Mouse (Mus musculus) kidney, postnatal 0 days (tissue): ENCODE results near the gene Twist1. TPM values are rescaled to one million over a fixed set of nuclear protein-coding genes. Genes with fewer than 3 reads are reported as not detected.

ENCODE experiments used
- ATAC-seq: fragments of 200-750 bp; cut with Nextera tagmentation; replicated peaks from 2 replicates; pipeline ENCODE4 v1.8.0; 2017; ENCODE audit warnings: low read depth, moderate number of reproducible peaks, moderate TSS enrichment, moderate library complexity; ENCODE audit not compliant: low FRiP score
- DNase-seq: peaks from one replicate; pipeline ENCODE4 v3.0.0-alpha.2; 2016; ENCODE audit warnings: low spot score
- H3K27ac ChIP-seq: fragments of 300-500 bp; sonication (generic); 2 replicates; pipeline ENCODE4 v1.5.1; 2014; ENCODE audit warnings: mild to moderate bottlenecking
- H3K27me3 ChIP-seq: fragments of 300-500 bp; sonication (generic); 2 replicates; pipeline ENCODE4 v1.6.1; 2014; ENCODE audit warnings: low read length, mixed read lengths; ENCODE audit not compliant: insufficient read depth
- H3K36me3 ChIP-seq: fragments of 300-500 bp; sonication (generic); 2 replicates; pipeline ENCODE4 v1.6.1; 2014; ENCODE audit warnings: low read length, mixed read lengths; ENCODE audit not compliant: insufficient read depth
- H3K4me1 ChIP-seq: fragments of 300-500 bp; sonication (generic); replicated peaks from 2 replicates; pipeline ENCODE4 v1.6.1; 2014; ENCODE audit warnings: antibody characterized with exemption, low read length, mixed read lengths; ENCODE audit not compliant: insufficient read depth
- H3K4me2 ChIP-seq: fragments of 300-500 bp; sonication (generic); 2 replicates; pipeline ENCODE4 v1.6.1; 2014; ENCODE audit warnings: mild to moderate bottlenecking, low read length, moderate library complexity, mixed read lengths
- H3K4me3 ChIP-seq: fragments of 300-500 bp; sonication (generic); replicated peaks from 2 replicates; pipeline ENCODE4 v1.5.1; 2014; ENCODE audit warnings: low read depth, low read length
- H3K9ac ChIP-seq: fragments of 300-500 bp; sonication (generic); 2 replicates; pipeline ENCODE4 v1.6.1; 2014; ENCODE audit warnings: low read depth, low read length
- H3K9me3 ChIP-seq: fragments of 300-500 bp; sonication (generic); replicated peaks from 2 replicates; pipeline ENCODE4 v1.6.1; 2016; ENCODE audit warnings: low read length, inconsistent platforms, mixed read lengths
- CTCF ChIP-seq: IDR thresholded peaks from 2 replicates; pipeline ENCODE4 v1.5.1; 2016; ENCODE audit warnings: antibody characterized with exemption, low read depth, mild to moderate bottlenecking, moderate library complexity
- WGBS: fragments of 180-500 bp; shearing (Covaris S2); extraction: QIAGEN DNeasy Blood & Tissue Kit; methylation state at CpG from one replicate; pipeline ENCODE4 v1.1.7; 2014; 5-methylcytosine and 5-hydroxymethylcytosine counted together
- polyA plus RNA-seq: library from polyadenylated mRNA; unstranded; fragments of >200 nt; fragmentation: Nextera tagmentation; extraction: Ambion mirVana; gene quantifications from 2 replicates; pipeline ENCODE4 v1.2.1, GENCODE M21; 2015

Gene Twist1
- 3.9 and 4.3 TPM in 2 replicates for polyA plus RNA-seq

GRCm38 (mm10) chr12:33957400-33958240, at the start of gene Twist1:
Twist1 (plus strand) TSS chr12:33957671.
- H3K27ac ChIP-seq: peak within 1 kb of the TSS; percentile 72
- peaks cover 58% of the 10 kb centered on the region for H3K27me3 ChIP-seq
- DNase-seq (peak; percentile 71), ATAC-seq (peak; percentile 84)
- H3K4me3 ChIP-seq: peak within 1 kb of the TSS; percentile 64
- peak within 1 kb of the TSS; percentile 76 for H3K9ac ChIP-seq
- H3K4me2 ChIP-seq: peak within 1 kb of the TSS; percentile 84
- no peaks in the 10 kb centered on the region for H3K36me3 ChIP-seq
- H3K4me1 ChIP-seq: peaks cover 18% of the 10 kb centered on the region; the same call in 1 of the 2 replicates
- TF ChIP-seq CTCF: no peak
- no peaks in the 10 kb centered on the region for H3K9me3 ChIP-seq
- under 1% methylated on average over 83 of the region's 105 CpGs for WGBS

- DNase-seq (peak; percentile 62), ATAC-seq (no peak)
- H3K27me3 ChIP-seq: peaks cover 28% of the 10 kb centered on the region
These were observed 30.7 kb upstream of the Twist1 start for GRCm38 (mm10) chr12:33926751-33927150.

GRCm38 (mm10) chr12:33927334-33928098, 30.0 kb upstream of the Twist1 start:
- Histone ChIP-seq H3K4me1 (no peaks in the 10 kb centered on the region), H3K36me3 (no peaks in the 10 kb centered on the region), H3K27ac (no peak overlapping the region), H3K9me3 (no peaks in the 10 kb centered on the region), H3K9ac (no peak overlapping the region), H3K27me3 (peaks cover 28% of the 10 kb centered on the region), H3K4me2 (no peak overlapping the region), H3K4me3 (no peak overlapping the region)
- TF ChIP-seq CTCF: no peak
- DNase-seq (no peak), ATAC-seq (no peak)
- WGBS: 1% methylated on average over 15 of the region's 15 CpGs

More at GRCm38 (mm10) chr12:33926751-33927150, 30.7 kb upstream of the Twist1 start:
- Histone ChIP-seq H3K9ac (no peak overlapping the region), H3K4me2 (no peak overlapping the region), H3K36me3 (no peaks in the 10 kb centered on the region), H3K4me3 (no peak overlapping the region), H3K4me1 (no peaks in the 10 kb centered on the region), H3K9me3 (no peaks in the 10 kb centered on the region), H3K27ac (no peak overlapping the region)
- 5% methylated on average over 3 of the region's 3 CpGs for WGBS
- no peak for TF ChIP-seq CTCF

DNA sequence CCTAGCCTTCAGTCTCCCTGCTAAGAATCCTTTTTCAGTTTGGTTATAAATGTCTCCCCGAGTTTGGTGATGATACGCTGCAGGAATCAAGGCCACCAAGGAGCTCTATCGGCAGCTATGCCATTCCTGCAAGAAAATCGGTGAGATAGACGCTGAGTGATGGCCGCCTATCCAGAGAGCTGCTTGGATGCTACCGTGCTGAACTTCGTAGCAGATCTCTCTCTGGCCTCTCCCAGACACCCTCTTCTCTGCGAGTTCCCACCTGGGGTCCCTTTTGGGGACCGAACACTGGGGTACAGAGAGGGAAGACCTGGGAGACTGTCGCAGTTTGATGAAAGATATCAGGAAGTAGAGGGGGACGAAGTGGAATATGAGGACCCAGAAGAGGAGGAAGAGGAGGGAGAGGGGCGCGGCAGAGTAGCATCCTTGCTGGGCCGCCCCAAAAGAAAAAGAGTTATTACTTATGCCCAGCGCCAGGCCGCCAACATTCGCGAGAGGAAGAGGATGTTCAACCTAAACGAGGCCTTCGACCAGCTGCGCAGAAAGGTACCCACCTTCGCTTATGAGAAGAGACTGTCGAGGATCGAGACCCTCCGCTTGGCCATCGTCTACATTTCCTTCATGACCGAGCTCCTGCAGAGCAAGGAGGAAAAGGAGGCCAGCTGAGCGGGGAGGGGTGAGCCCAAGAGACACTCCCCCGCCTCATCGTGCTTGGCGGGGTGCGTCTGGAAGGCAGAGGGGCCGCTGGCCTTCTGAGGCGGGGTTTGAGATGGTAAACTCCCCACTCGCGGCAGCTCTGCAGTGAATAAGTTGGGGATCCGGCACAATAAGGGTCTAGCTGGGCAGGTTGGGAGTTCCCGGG, 28.9 kb upstream of the Twist1 start, which contains the start of gene Ferd3l:
Gene Ferd3l, plus strand, starts transcription at position 95 of the 862 bp plus-strand sequence.
- TF ChIP-seq CTCF: no peak
- Histone ChIP-seq H3K27ac (no peak within 1 kb of the TSS), H3K9ac (no peak within 1 kb of the TSS), H3K9me3 (no peaks in the 10 kb centered on the region), H3K36me3 (no peaks in the 10 kb centered on the region), H3K4me3 (no peak within 1 kb of the TSS), H3K27me3 (peaks cover 28% of the 10 kb centered on the region), H3K4me2 (no peak within 1 kb of the TSS), H3K4me1 (no peaks in the 10 kb centered on the region)
- DNase-seq (no peak), ATAC-seq (no peak)
- 1% methylated on average over 39 of the region's 39 CpGs for WGBS

DNA sequence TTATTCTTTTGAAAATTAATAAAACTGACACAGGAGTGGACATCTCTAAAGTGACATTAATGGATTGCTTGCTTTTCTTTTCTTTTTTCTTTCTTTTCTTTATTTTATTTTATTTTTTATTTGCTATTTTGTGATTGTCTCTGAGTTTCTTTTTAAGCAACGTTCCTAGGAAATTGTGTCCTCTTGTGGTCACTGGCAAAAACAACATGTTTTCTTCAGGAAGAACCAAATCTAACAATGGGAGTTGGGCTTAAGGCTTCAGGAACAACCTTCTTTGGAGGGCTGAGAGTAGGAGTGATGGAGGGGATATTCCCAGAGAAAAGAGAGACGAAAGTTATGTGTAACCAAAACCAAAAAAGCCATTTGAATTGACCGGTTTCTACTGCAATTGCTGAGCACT, 4.6 kb upstream of the Twist1 start:
- H3K27me3 ChIP-seq: peaks cover 30% of the 10 kb centered on the region
- ATAC-seq (no peak), DNase-seq (peak; percentile 61)
- no peak overlapping the region for H3K4me2 ChIP-seq
- H3K4me3 ChIP-seq: no peak overlapping the region
- H3K36me3 ChIP-seq: no peaks in the 10 kb centered on the region
- WGBS: 5% methylated on average over 3 of the region's 3 CpGs
- peak; percentile 72 for TF ChIP-seq CTCF
- peaks cover 8% of the 10 kb centered on the region; the same call in 1 of the 2 replicates for H3K4me1 ChIP-seq
- no peak overlapping the region for H3K27ac ChIP-seq
- no peaks in the 10 kb centered on the region for H3K9me3 ChIP-seq
- no peak overlapping the region for H3K9ac ChIP-seq
